Mouse (Mus musculus) right cerebral cortex, postnatal 10 days (tissue): ENCODE data around the gene Thumpd3.
A peak's percentile ranks its signal among the peaks of the same experiment; 100 is the strongest.

ENCODE experiments used
- DNase-seq, 2 experiments: peaks; one replicate each; pipeline ENCODE4 v3.0.0; 2021; ENCODE audit warnings: low spot score in 2 of 2

Gene Thumpd3

GRCm38 (mm10) chr6:113078031-113078721 lies 32.2 kb downstream of the Thumpd3 start:
- peak; percentile 46 to 68 for DNase-seq

GRCm38 (mm10) chr6:113079492-113079891 lies 33.5 kb downstream of the Thumpd3 start:
- peak; percentile 55 to 74 for DNase-seq

GRCm38 (mm10) chr6:113082229-113082628 lies 36.2 kb downstream of the Thumpd3 start:
- DNase-seq: peak; percentile 50 to 58

- DNase-seq: no peak
Measured at GRCm38 (mm10) chr6:113084590-113084989, 38.6 kb downstream of the Thumpd3 start.

- no peak for DNase-seq
Measured at GRCm38 (mm10) chr6:113093206-113093605, 47.2 kb downstream of the Thumpd3 start.

- no peak for DNase-seq
Measured at GRCm38 (mm10) chr6:113095547-113095946, 49.5 kb downstream of the Thumpd3 start.

- DNase-seq: no peak
Measured at GRCm38 (mm10) chr6:113097662-113098061, 51.6 kb downstream of the Thumpd3 start.

GRCm38 (mm10) chr6:113099640-113100289 lies 53.7 kb downstream of the Thumpd3 start:
- DNase-seq: peak; percentile 93 to 95

GRCm38 (mm10) chr6:113102541-113102940 lies 56.5 kb downstream of the Thumpd3 start:
- no peak for DNase-seq

- peak; percentile 39 to 45 for DNase-seq
Measured at GRCm38 (mm10) chr6:113103765-113104164, 57.7 kb downstream of the Thumpd3 start.

GRCm38 (mm10) chr6:113109378-113109777 lies 63.4 kb downstream of the Thumpd3 start:
- DNase-seq: no peak

- no peak for DNase-seq
Measured at GRCm38 (mm10) chr6:113109956-113110355, 63.9 kb downstream of the Thumpd3 start.
